ENCODE assay signal across 8 mouse cellular contexts in genomic region chrX:94048048-94048447, GRCm38 (mm10).
A peak's percentile ranks its signal among the peaks of the same experiment; 100 is the strongest.
DNase-seq lines count a peak whose midpoint lies in the region.

No protein-coding gene starts in this region.

- DNase-seq in adrenal gland, adult 2 months = peak; percentile 15
- no peak for DNase-seq in adrenal gland, postnatal 25 days
- DNase-seq in left cerebral cortex, adult 18-20 months (ENCODE audit: low spot score in 2 of 2) = peak; percentile 16 to 26
- DNase-seq in left cerebral cortex, adult 11 months (ENCODE audit: low spot score) = no peak
- DNase-seq in gastrocnemius, adult 18-20 months (ENCODE audit: low spot score) = peak; percentile 59
- DNase-seq in left cerebral cortex, postnatal 10 days (ENCODE audit: extremely low spot score in 1 of 2, low spot score in 2 of 2) = peak; percentile 3 to 27
- DNase-seq in thymus, postnatal 10 days (ENCODE audit: low spot score in 2 of 2) = no peak
- no peak for DNase-seq in spleen, postnatal 4 days (ENCODE audit: low spot score in 2 of 2)

- intact Hi-C loops in left cerebral cortex, postnatal 10 days (cut with DNase I) = no loop called here

Comparison
In these comparisons a context has a peak if more than half of its experiments do, and no peak if none do; other contexts are left out.
1. DNase-seq: peak in adrenal gland, adult 2 months (single experiment), left cerebral cortex, adult 18-20 months (2 of 2), gastrocnemius, adult 18-20 months (single experiment) and left cerebral cortex, postnatal 10 days (2 of 2); none in adrenal gland, postnatal 25 days (single experiment), left cerebral cortex, adult 11 months (single experiment), thymus, postnatal 10 days (0 of 2) and spleen, postnatal 4 days (0 of 2).